Mouse (Mus musculus) adrenal gland, postnatal 14 days (tissue): ENCODE measurements at regions not wholly inside any gene's neighbourhood (a gene's known extent, or its start where the extent isn't known, plus 50 kb on each side); places are given as distances from the start of the nearest gene placed in this dataset.

Experiments
- DNase-seq: peaks from one replicate; pipeline ENCODE4 v3.0.0; 2021; ENCODE audit warnings: mixed read lengths

DNA sequence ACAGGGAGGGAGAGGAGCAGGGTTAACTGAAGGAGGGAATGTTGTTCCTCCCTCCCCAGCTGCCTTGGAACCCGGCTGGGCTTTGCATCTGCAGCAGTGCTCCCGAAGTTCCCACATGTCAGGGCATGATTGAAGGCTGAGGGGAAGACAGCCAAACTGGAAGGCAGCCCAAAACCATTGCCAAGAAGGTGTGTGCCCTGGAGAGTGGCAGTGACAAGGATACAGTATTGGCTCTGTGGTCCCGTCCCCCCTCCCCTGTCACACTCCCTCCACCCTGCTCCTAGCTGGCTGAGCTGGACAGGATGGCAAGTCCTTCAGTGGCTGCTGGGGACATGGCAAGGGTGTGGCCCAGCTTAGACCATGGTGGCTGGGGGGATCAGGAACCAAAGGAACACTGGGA is 79.1 kb downstream of the Cyp26b1 start:
- DNase-seq, result peak; percentile 64

GRCm38 (mm10) chr6:84508598-84508997 is 85.1 kb downstream of the Cyp26b1 start:
- DNase-seq, result peak; percentile 37

DNA sequence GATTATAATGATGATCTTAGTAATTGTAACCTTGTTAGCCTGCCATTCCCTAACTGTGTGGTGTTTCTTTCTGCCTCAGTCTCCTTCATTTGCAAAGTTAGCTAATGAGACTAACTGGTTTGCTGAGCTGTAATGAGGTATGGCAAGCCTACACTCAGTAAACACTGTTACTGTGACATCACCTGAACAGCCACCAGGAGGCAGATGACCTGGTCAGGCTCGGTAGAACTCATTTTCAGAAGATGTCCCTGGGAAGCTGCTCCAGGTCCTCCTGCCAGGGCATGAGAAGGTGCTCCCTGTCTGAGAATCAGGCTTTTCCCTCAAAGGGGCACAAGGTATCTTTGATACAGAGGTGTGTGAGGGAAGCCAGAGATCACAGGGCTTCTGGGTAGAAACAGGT is 87.0 kb downstream of the Cyp26b1 start:
- peak; percentile 15 for DNase-seq

GRCm38 (mm10) chr6:84500255-84500886 is 93.3 kb downstream of the Cyp26b1 start:
- DNase-seq, result no peak

DNA sequence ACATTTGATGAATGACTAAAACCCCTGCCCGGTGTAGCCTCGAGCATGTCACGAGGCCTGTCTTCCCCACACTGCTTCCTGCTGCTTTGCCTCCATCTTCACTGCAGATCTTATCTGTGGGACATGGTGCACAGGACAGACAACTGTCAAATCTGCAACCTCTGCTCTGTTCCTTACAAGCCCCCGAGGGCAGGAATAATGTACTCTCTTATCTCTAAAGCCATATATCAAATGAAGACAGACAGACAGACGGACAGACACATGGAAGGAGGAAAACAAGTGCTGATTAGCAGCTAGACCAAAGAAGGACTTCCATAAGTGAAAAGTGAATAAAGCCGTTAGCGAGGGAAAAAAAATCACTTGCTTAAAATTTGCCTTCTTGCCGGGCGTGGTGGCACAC is 95.6 kb downstream of the Cyp26b1 start:
- DNase-seq, result no peak

DNA sequence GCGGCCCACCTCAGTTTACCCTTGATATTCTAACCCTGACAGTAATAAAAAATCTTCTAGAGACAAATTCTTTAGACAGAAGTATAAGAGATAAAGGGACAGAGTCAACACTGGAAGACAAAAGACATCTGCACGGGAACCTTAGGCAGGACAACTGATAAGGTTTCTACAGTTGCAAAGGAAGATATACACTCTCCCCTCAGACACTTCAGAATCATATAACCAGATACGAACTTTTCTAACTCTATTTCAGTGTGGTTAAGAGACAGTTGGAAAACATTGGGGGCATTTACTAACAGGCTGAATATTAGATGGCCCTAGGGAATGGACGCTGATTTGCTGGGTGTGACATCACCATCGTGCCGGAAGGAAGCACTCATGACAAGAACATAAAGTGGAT is 100.0 kb downstream of the Cyp26b1 start:
- DNase-seq, result no peak

GRCm38 (mm10) chr6:84493169-84493568 is 100.5 kb downstream of the Cyp26b1 start:
- no peak for DNase-seq

DNA sequence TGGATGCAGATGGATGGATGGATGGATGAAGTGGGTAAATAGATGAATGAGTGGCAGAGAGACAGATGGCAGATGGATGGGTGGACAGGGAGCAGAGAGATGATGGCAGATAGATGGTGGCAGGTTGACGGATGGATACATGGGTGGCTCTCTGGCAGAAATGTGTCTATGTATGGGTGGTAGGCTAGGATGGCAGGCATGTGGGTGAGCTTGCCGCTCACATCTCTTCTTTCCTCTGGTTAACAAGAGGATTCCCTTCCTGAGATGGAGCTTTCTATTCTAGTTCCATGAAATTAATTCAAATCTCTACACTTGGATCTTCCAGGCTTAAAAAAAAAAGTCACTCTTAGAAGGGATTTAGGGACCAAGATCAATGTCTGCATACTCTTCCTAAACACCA is 101.1 kb downstream of the Cyp26b1 start:
- no peak for DNase-seq

DNA sequence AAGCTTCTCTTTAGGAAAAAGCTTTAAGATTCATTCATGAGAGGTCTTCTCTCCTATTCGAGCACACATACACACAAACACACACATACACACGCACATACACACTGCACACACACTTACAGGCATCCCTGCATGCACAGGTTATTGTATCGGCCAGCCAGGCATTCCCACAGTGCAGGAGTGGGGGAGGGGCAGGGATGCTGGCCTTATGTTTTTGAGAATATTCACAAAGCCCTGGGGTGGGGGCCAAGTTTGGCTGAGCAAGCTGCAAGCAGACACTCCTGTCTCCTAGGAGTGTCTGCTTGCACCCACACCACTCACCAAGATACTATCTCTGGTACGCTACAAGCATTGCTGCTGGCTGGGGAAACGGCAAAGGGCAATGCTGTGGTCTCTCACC is 102.6 kb downstream of the Cyp26b1 start:
- DNase-seq, result no peak

DNA sequence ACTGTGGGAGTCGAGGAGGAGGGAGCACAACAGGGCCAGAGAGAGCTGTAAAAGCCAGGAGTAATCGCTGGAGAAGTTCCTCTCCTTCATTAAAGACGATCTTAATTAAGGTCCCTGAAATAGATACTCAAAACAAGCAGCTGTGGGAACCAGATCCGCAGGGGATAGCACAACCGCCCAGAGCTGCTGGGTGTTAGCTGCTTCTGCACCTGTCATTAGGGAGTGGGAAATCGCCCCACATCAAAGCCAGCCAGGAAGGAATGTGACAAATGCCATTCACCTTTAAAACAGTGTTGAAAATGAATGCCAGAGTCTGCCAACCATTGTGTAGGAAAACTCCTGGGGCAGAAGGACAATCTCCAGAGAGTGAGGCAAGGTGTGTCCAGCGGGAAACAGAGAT is 112.5 kb downstream of the Cyp26b1 start:
- no peak for DNase-seq

DNA sequence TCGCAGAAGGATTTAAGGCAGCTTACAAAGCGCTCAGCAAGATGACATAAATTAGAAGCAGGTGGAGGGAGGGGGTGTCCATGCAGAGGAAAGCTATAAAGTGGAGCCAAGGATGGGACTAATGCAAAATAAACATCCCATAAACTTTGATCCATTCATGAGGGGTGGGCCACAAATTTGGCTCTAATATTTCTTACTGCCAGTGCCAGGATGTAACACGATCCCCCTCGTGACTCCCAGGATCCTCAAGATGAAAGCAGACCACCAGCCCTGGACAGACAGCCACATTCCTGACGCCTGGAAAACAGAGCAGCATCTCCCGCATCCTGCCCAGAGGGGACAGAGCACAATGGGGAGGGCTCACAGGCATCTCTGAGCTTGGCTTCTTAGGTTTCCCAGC is 116.6 kb downstream of the Cyp26b1 start:
- no peak for DNase-seq

DNA sequence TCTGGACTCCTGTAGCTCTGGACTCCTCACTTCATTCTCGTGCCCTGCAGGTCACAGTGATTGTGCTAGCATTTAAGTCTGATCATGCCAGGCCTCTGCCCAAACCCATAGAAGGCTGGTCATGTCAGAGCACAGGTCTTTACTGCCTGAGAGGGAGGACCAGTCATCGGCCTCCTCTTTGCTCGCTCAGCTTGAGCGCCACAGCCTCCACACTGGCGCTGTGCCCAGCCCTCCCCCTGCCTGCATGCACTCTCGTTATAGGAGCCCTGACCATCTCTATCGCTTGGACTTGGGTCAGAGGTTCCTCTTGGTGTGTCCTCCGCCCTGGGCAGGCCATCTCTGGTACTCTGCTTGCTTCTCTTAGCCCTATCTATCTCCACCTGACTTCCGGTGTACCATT is 117.2 kb downstream of the Cyp26b1 start:
- DNase-seq, result peak; percentile 57

GRCm38 (mm10) chr6:84474835-84475234 is 118.9 kb downstream of the Cyp26b1 start:
- no peak for DNase-seq

DNA sequence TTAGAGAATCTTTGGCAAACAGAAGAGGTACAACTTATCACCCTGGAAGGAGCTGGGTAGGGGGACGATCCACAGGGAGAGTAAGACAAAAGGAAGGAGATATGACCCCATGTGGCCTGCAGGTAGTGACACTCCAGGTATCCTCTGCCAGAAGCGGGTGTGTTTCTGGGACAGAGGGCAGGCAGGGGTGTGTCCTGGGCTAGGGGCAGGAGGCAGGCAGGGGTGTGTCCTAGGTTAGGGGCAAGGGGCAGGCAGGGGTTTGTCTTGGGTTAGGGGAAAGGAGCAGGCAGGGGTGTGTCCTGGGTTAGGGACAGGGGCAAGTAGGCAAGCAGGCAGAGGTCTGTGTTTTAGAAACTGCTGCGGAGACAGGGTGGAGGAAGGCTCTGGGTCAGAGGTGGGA is 120.5 kb downstream of the Cyp26b1 start:
- no peak for DNase-seq

DNA sequence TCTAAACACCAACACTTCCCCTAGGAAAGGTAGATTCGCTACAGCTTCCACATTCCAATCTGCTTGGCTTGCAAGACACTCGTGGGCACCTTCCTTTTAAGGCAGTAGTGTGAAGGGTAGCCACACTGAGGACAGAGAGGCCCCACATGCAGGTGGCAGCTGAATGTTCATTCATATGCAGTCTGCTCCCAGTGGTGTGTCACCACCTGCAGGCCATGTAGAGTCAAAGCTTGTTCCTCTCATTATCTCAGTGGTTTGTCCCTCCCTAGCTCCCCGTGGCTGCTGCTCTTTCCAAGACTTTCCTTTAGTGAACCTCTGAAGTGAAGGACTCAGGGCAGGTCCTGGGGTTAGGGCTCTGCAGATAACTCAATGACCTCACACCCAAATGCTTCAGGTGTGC is 121.4 kb downstream of the Cyp26b1 start:
- DNase-seq, result no peak

- no peak for DNase-seq
Measured at GRCm38 (mm10) chr6:84467319-84467718, 126.4 kb downstream of the Cyp26b1 start.

DNA sequence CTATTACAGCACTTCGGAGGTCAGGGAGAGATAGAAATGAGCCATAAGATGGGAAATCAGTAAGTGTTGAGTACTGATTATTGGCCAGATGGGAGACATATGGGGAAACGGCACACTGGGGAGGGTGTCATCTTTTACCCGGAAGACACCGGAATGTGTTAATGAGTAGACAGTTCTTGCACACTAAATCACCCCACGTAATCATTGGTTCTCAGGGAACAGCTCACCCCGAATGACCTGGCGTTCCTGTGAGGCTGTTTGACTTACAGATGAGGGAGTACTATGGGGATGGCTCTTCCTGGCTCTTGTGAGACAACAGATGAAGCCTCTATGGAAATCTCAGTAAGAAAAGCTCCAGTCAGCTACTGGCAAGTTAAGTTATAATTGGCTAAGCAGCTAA is 127.5 kb downstream of the Cyp26b1 start:
- no peak for DNase-seq

DNA sequence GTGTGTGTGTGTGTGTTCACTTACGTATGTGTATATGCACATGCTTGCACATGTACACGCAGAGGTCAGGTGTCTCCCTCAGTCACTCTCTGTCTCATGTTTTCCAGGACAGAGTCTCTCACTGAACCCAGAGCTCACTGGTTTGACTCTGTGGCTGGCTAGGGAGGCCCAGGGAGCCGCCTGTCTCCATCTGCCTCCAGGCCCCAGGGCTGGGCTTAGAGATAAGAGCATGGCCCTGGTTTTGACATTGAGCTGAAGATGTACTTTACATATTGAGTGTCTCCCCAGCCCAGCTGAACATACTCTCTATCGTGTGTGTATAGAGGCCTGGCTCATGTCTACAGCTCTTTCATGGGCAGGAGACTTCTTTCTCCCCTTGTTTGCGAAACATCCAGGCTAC is 128.1 kb downstream of the Cyp26b1 start:
- DNase-seq, result no peak

GRCm38 (mm10) chr6:84463592-84464367 is 129.9 kb downstream of the Cyp26b1 start:
- no peak for DNase-seq

GRCm38 (mm10) chr6:84456803-84457202 is 136.9 kb downstream of the Cyp26b1 start:
- DNase-seq, result no peak

GRCm38 (mm10) chr6:84445093-84445492 is 148.6 kb downstream of the Cyp26b1 start:
- no peak for DNase-seq

- DNase-seq, result no peak
Measured at GRCm38 (mm10) chr6:84442667-84443066, 151.0 kb downstream of the Cyp26b1 start.

- DNase-seq, result no peak
Measured at GRCm38 (mm10) chr6:84441721-84442480, 151.8 kb downstream of the Cyp26b1 start.
